Mouse (Mus musculus): Measurements from ENCODE around the gene Cnih3.

GRCm38 (mm10) chr1:181352043-181352366 lies 423 bp upstream of the Cnih3 start:
- no peak for TF ChIP-seq CHD2 (IDR thresholded peaks at IDR 0.05; ENCODE audit: low read depth, low read length)
- TF ChIP-seq MAFK (IDR thresholded peaks at IDR 0.05; ENCODE audit: insufficient read depth, low read depth, low read length) = no peak
- TF ChIP-seq HCFC1 (IDR thresholded peaks at IDR 0.05; ENCODE audit: borderline replicate concordance, insufficient read depth, low read length) = no peak
- no peak for TF ChIP-seq ZNF384 (IDR thresholded peaks at IDR 0.05; ENCODE audit: low read depth, low read length)
- TF ChIP-seq ZC3H11A (IDR thresholded peaks at IDR 0.05; ENCODE audit: borderline replicate concordance, low read depth, low read length) = no peak

All from ES-E14 (cell line).